Mouse (Mus musculus) myocyte (in vitro differentiated cells): ENCODE results near the gene Sebox.

Source experiments
- CEBPB ChIP-seq: IDR thresholded peaks from 2 replicates; pipeline ENCODE4 v1.6.1; 2011; ENCODE audit warnings: mild to moderate bottlenecking, moderate library complexity; ENCODE audit not compliant: poor library complexity, insufficient read depth, severe bottlenecking
- E2F4 ChIP-seq: IDR thresholded peaks from one replicate; pipeline ENCODE4 v1.6.1; 2011; ENCODE audit warnings: mild to moderate bottlenecking, control low read depth, moderate library complexity; ENCODE audit not compliant: insufficient read depth
- MAX ChIP-seq: IDR thresholded peaks from one replicate; pipeline ENCODE4 v1.6.1; 2011; ENCODE audit warnings: low read depth, mild to moderate bottlenecking, control low read depth
- MYOD1 ChIP-seq, 3 experiments: IDR thresholded peaks; one replicate each; pipeline ENCODE4 v1.6.1; 2011; ENCODE audit warnings: control low read depth in 2 of 3, low read depth in 2 of 3, mild to moderate bottlenecking in 2 of 3, moderate library complexity in 1 of 3; ENCODE audit not compliant: insufficient read length in 2 of 3, control insufficient read depth in 1 of 3
- MYOG ChIP-seq, 3 experiments: IDR thresholded peaks; one replicate each; pipeline ENCODE4 v1.6.1; 2011; ENCODE audit warnings: control low read depth in 2 of 3, low read depth in 2 of 3, mild to moderate bottlenecking in 2 of 3; ENCODE audit not compliant: insufficient read length in 2 of 3, control insufficient read depth in 1 of 3, insufficient read depth in 1 of 3
- POLR2A ChIP-seq: IDR thresholded peaks from one replicate; pipeline ENCODE4 v1.6.1; 2011; ENCODE audit warnings: low read depth, mild to moderate bottlenecking, control low read depth, moderate library complexity; ENCODE audit not compliant: insufficient read length
- POLR2AphosphoS2 ChIP-seq: IDR thresholded peaks from one replicate; pipeline ENCODE4 v1.6.1; 2011; ENCODE audit warnings: low read depth, control low read depth; ENCODE audit not compliant: insufficient read length
- REST ChIP-seq: IDR thresholded peaks from one replicate; pipeline ENCODE4 v1.6.1; 2011; ENCODE audit warnings: mild to moderate bottlenecking, control low read depth, moderate library complexity; ENCODE audit not compliant: insufficient read depth, insufficient read length
- SRF ChIP-seq: IDR thresholded peaks from one replicate; pipeline ENCODE4 v1.6.1; 2011; ENCODE audit warnings: low read depth; ENCODE audit not compliant: control insufficient read depth, insufficient read length
- TCF12 ChIP-seq: IDR thresholded peaks from one replicate; pipeline ENCODE4 v1.6.1; 2011; ENCODE audit warnings: mild to moderate bottlenecking, control low read depth; ENCODE audit not compliant: poor library complexity, insufficient read depth, severe bottlenecking
- TCF3 ChIP-seq: IDR thresholded peaks from one replicate; pipeline ENCODE4 v1.6.1; 2011; ENCODE audit warnings: low read depth, control low read depth; ENCODE audit not compliant: insufficient read length
- USF1 ChIP-seq: IDR thresholded peaks from one replicate; pipeline ENCODE4 v1.6.1; 2011; ENCODE audit warnings: low read depth, mild to moderate bottlenecking, control low read depth, moderate library complexity

DNA sequence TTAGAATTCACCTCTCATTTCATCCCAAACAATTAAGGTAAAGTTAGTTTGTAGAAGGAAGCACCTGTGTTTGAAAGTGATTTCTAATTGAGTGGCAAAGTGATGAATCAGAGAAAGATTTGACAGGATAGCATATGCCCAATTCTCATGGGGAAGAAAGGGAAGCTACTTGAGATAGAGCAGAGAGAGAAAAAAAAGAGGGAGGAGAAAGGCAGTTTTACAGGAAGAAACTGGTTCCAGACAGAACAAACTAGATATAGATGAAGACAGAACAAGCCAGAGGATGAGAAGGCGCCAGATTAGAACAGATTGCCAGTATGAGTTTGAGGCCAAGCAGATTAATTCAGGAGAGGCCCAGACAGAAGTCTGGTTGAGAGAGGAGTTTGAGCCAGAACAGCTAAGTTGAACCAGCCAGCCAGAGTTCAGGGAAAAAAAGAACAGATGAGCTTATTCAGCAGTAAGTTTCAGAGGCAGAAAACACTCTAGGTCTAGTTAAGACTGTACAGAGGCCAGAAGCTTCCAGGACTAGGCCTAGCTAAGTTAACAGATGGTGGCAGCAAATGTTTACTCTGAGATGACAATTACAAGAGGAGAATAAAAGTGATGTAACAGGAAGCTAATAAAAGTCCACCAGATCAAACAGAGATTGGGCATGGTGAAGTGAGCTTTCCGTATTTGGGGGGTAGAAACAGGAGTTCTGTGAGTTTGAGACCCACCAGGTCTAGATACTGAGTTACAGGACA, 44.6 kb downstream of the Sebox start:
- TF ChIP-seq POLR2A, result no peak
- TF ChIP-seq MAX, result no peak
- no peak for TF ChIP-seq MYOG (IDR thresholded peaks at IDR 0.05; ENCODE audit: control insufficient read depth in 1 of 3, insufficient read depth in 1 of 3, insufficient read length in 2 of 3, low read depth in 2 of 3)
- TF ChIP-seq REST, result no peak
- TF ChIP-seq E2F4, result no peak
- 0 out of 2 replicates have a peak, but pooled peaks have one; percentile 32 for TF ChIP-seq CEBPB
- no peak for TF ChIP-seq USF1
- no peak for TF ChIP-seq POLR2AphosphoS2
- TF ChIP-seq TCF12, result no peak
- no peak for TF ChIP-seq SRF
- no peak for TF ChIP-seq MYOD1 (IDR thresholded peaks at IDR 0.05; ENCODE audit: control insufficient read depth in 1 of 3, insufficient read length in 2 of 3, low read depth in 2 of 3)
- TF ChIP-seq TCF3, result no peak
